Mouse (Mus musculus) thymus, postnatal 25 days (tissue): Measurements from ENCODE around the gene Efna1.

Source experiments
- DNase-seq: peaks from one replicate; pipeline ENCODE4 v3.0.0; 2022

Efna1 gene

GRCm38 (mm10) chr3:89278107-89278506 is 2.8 kb downstream of the Efna1 start:
- no peak for DNase-seq

DNA sequence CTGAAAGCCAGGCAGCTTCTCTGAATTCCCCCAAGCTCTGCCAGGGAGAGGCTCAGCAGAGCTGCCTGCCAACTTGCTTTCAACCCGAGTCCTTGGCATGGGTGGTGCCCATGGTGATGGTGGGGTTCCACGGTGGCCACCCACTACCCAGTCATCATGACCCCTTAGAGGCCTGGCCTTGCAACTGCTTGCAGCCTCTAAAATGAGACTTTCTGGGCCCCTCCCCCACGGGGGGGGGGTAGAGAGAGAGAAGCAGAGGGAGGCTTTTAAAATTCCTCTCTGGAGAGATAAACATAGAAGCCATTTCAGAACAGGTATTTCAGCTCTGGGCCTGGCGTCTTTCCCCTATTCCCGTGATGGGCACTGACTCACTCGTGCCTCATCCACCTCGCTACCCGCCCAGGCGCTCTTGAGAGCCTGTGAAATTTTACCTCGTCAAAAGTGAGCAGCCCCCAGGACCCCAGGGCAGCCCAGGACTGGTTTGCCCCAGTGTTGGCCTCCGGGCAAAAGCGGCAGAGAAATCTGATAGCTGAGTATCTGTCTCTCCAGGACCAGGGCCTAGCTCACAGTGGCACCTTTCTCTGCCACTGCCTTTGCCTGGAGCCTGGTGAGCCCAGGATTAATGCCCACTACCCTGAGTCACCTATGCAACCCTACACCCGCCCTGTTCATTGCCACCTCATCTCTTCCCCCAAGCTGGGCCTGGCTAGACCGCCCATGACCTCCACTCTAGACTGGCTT is 3.5 kb downstream of the Efna1 start:
- DNase-seq, result no peak

DNA sequence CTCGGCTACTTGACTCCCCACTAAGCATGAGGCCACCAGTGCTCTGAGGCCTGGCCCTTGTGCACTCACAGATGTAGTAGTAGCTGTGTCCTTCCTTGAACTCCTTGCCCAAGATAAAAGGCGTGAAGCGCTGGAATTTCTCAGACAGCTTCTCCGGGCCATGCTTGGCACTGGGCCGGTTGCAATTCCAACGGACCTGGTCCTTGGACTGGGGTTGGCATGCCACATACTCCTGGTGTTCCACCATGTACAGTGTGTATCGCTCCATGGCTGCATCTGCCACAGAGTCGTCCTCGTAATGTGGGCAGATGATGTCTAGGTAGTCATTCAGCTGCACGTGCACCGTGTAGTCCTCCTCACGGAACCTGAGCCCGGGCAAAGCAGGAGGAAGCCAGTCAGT is 4.9 kb downstream of the Efna1 start:
- DNase-seq, result no peak

DNA sequence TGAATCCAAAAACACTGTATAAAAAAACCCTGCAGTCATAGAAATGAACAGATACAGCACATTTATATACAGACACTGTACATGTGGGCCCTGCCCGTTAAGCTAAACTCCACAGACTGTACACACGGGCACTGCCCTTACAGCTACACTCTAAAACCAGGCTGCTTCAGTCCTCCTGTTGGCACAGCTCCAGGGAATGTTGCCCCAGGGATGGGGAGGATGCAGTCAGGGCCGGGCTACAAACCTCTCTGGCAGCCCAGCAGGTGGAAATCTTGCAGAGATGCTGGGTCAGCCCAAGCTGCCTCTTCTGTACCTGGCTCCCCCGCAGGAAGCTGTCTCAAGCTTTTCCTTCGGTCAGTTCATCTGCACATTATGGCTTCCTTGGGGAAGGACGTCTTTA is 9.2 kb downstream of the Efna1 start:
- DNase-seq, result no peak

- DNase-seq, result no peak
These were observed 10.1 kb downstream of the Efna1 start for GRCm38 (mm10) chr3:89270891-89271290.

DNA sequence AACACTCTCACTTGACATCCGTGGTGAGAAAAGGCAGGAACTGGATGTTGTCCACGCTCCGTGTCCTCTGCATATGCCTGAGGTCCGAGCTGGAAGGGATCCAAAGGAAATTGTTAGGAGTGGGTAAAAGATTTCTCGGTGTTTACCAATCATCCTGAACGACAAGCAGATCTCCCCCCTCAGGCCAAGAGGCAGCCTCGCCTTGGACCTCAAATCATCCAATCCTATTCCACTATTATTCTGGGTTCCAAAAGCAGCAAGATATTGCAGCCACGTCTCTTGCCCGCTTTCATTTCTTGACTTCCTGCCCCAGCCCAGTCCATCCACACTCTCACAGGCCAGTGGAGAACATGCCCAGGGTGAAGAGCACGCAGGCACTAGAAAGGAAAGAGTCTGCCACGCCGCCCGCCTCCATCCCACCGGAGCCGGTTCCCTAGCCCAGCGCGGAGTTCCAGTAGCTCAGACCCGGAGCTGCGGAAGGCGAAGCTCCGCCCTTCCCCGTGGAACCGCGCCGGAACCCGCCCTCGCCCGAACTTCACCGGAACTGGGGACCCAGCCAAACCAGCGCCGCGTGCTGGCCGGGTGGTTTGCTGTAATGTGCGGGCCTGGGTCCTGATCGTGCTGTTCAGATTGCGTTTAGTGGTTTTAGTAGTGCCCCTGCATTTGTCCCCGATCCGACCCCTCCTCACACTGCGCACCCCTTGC is 10.7 kb downstream of the Efna1 start, which contains the start of gene Slc50a1:
Gene Slc50a1 (minus strand): TSS at position 520 of the 705 bp plus-strand sequence.
- DNase-seq, result peak; percentile 86

GRCm38 (mm10) chr3:89268916-89269315 is 12.0 kb downstream of the Efna1 start:
- no peak for DNase-seq

DNA sequence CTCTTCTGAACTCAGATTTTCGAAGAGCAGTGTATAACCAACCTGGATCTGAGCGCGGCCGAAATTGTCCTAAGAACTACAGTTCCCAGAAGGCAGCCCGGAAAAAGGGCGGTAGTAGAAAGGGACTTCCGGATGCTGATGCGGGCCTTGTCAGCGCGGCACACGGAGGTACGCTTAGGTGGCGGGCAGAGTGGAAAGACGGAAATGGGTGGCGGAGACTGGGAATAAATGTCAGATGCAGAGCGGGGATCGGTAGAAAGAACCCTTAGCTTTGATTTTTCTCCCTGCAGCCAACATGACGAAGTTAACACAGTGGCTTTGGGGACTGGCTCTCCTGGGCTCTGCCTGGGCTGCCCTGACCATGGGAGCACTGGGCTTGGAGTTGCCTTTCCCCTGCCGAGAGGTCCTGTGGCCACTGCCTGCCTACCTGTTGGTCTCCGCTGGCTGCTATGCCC is 14.5 kb downstream of the Efna1 start:
- peak; percentile 81 for DNase-seq

- DNase-seq, result no peak
These were observed 18.5 kb downstream of the Efna1 start for GRCm38 (mm10) chr3:89262417-89262816.

DNA sequence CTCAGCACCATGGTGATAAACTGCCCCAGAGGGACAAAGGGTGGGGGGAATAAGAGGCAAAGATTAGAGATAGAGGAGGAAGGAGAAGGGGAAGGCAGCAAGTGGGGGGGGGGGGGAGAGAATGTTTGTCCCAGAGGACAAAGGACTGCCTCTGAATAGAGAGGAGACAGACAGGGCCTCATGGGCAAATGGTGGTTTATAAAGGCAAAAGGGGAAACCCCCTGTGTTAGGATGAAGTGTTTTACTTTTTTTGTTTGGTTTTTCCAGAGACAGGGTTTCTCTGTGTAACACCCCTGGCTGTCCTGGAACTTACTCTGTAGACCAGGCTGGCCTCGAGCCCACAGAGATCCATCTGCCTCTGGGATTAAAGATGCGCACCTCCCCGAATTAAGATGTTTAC is 20.7 kb downstream of the Efna1 start:
- DNase-seq, result no peak

DNA sequence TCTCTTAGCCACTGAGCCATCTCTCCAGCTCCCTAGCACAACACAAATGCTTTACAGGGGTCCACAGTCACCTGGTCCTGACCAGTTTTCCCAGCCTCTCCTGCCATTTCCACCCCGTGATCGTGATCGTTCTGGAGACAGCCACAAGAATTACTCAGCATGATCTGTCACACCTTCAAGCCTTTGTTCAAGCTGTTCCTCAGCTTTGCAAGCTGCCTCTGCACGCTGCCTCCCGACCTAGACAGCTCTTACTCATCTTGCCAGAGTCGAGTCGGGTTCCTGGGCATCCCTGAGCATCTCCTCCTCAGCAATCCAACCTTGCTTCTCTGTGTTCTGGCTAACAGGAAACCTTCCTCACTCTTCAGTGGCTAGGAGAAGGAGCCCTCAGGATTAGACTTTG is 21.9 kb downstream of the Efna1 start, which contains the start of gene Dpm3:
Gene Dpm3 (plus strand): TSS at position 283 of the 400 bp plus-strand sequence.
- DNase-seq, result no peak

DNA sequence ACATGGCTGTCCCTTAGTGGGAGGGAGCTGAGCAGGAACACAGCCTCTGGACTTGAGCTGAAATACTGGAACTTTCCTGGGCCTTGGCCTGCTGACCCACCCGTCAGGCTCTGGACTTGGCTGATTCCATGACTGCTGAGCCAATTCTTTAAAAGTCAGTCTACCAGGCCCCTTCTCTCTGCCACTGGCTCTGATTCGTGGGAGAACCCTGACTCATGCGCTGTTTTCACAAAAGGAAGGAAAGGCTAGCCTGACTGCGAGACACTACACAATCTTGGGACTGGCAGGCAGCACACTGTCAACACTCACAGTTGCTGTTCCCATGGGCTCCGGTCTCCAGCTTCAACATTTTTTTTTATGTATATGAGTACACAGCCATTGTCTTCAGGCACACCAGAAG is 24.8 kb downstream of the Efna1 start:
- no peak for DNase-seq

GRCm38 (mm10) chr3:89254994-89255393 is 25.9 kb downstream of the Efna1 start:
- DNase-seq, result no peak

GRCm38 (mm10) chr3:89251365-89251895 is 29.5 kb downstream of the Efna1 start:
- DNase-seq, result peak; percentile 80

- DNase-seq, result peak; percentile 70
These were observed 30.4 kb downstream of the Efna1 start for GRCm38 (mm10) chr3:89250435-89251040.

DNA sequence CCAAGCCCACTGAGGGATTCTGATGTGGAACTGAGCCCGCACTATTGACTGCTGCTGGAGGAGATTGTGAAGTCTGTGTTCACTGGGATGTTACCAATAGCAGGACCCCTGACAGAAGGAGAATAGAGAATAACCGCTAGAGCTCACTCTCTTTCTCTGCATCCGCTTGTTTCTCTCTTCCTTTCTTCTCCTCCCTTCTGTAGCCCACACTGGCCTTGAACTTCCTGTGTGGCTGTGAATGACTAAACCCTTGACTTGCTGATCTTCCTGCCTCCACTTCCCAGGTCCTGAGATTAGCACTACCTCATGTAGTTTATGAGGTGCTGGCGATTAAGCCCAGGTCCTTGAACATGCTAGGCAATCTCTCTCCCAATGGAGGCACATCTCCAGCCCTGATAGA is 33.5 kb downstream of the Efna1 start:
- DNase-seq, result no peak

DNA sequence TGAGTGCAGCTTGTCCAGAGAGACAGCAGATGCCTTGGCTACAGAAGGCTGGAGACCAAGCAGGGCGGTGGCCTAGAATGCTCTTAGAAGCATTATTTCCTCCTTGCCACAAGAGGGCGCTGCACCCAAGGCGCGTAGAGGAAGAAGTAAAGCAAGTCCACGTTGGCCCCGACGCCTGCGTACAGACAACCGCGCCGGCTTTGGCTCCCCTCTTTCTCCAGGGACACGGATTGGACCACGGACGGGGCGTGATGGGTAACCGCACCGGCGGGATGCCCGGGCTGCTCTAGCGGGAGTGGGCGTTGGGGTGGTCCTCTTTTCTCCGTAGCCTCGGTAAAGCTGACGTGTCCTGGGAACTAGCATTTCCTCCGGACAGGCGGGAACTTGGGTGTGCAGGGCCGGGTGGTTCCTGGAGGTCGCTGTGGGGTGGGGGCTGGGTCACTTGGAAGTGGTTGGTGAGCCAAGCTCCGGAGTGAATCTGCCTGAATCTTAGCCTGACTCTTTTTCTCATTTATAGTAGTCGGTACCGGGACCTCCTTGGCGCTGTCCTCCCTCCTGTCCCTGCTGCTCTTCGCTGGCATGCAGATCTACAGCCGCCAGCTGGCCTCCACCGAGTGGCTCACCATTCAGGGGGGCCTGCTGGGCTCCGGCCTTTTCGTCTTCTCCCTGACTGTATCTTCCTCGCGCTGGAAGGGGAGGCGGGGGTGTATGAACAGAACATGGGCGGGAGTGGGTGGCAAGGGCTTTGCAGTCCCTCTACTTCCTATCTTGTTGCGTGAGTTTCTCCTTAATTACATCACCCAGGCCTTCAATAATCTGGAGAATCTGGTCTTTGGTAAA is 34.5 kb downstream of the Efna1 start, which contains the start of gene Trim46:
Gene Trim46 (minus strand): TSS at position 49 of the 840 bp plus-strand sequence.
- DNase-seq, result peak; percentile 88

- peak; percentile 31 for DNase-seq
These were observed 35.2 kb downstream of the Efna1 start, which contains the start of gene Krtcap2 for GRCm38 (mm10) chr3:89245688-89246171. TSS of gene Krtcap2 (plus strand) at chr3:89245966.

GRCm38 (mm10) chr3:89244982-89245687 is 35.8 kb downstream of the Efna1 start:
- DNase-seq, result peak; percentile 67

GRCm38 (mm10) chr3:89244158-89244981 is 36.6 kb downstream of the Efna1 start:
- peak; percentile 41 for DNase-seq
